Mouse (Mus musculus): ENCODE measurements around the gene Chid1. TPM values are rescaled to one million over a fixed set of nuclear protein-coding genes. Genes with fewer than 3 reads are reported as not detected.
A peak's percentile ranks its signal among the peaks of the same experiment; 100 is the strongest.

Gene Chid1
- polyA plus RNA-seq, 1 experiment from 2014 or later, result 41.8 TPM

GRCm38 (mm10) chr7:141469352-141469751, 70.3 kb downstream of the Chid1 start:
- Histone ChIP-seq H3K36me3 (ENCODE audit: control insufficient read depth, insufficient read depth, low read length) (peaks cover 26% of the 10 kb centered on the region), H3K4me1 (replicated peaks; ENCODE audit: control insufficient read depth, insufficient read depth, low read length) (peaks cover 49% of the 10 kb centered on the region), H3K9ac (ENCODE audit: low read length) (peak overlapping the region; percentile 90), H3K9me3 (ENCODE audit: control insufficient read depth, low read length) (no peaks in the 10 kb centered on the region), H3K27ac (ENCODE audit: low read length) (peak overlapping the region; percentile 81), H3K27me3 (ENCODE audit: control insufficient read depth, insufficient read depth, low read depth, low read length) (peaks cover 8% of the 10 kb centered on the region), H3K4me3 (ENCODE audit: low read length) (peak overlapping the region; percentile 83), H3K4me2 (ENCODE audit: low read depth, low read length) (peak overlapping the region; percentile 90)
- WGBS, result 67% methylated on average over 6 of the region's 6 CpGs
- no peak for ATAC-seq (ENCODE audit: low read depth)

- Histone ChIP-seq H3K27ac (ENCODE audit: low read length) (peak overlapping the region; percentile 81), H3K36me3 (ENCODE audit: control insufficient read depth, insufficient read depth, low read length) (peaks cover 26% of the 10 kb centered on the region), H3K4me3 (ENCODE audit: low read length) (peak overlapping the region; percentile 83), H3K4me1 (replicated peaks; ENCODE audit: control insufficient read depth, insufficient read depth, low read length) (peaks cover 46% of the 10 kb centered on the region), H3K4me2 (ENCODE audit: low read depth, low read length) (peak overlapping the region; percentile 90), H3K9ac (ENCODE audit: low read length) (peak overlapping the region; percentile 90), H3K27me3 (ENCODE audit: control insufficient read depth, insufficient read depth, low read depth, low read length) (peaks cover 15% of the 10 kb centered on the region), H3K9me3 (ENCODE audit: control insufficient read depth, low read length) (no peaks in the 10 kb centered on the region)
- peak; percentile 71 for ATAC-seq (ENCODE audit: low read depth)
- WGBS, result 1% methylated on average over 8 of the region's 8 CpGs
Observed at GRCm38 (mm10) chr7:141468522-141469211, 71.0 kb downstream of the Chid1 start.

GRCm38 (mm10) chr7:141468164-141468521, 71.5 kb downstream of the Chid1 start:
- H3K4me1 ChIP-seq (replicated peaks; ENCODE audit: control insufficient read depth, insufficient read depth, low read length), result peaks cover 44% of the 10 kb centered on the region

GRCm38 (mm10) chr7:141467230-141468030, 72.2 kb downstream of the Chid1 start, which contains the start of gene Cd151:
Gene Cd151 (plus strand): TSS chr7:141467392.
- Histone ChIP-seq H3K4me2 (ENCODE audit: low read depth, low read length) (peak within 1 kb of the TSS; percentile 90), H3K36me3 (ENCODE audit: control insufficient read depth, insufficient read depth, low read length) (peaks cover 24% of the 10 kb centered on the region), H3K27ac (ENCODE audit: low read length) (peak within 1 kb of the TSS; percentile 81), H3K9ac (ENCODE audit: low read length) (peak within 1 kb of the TSS; percentile 90), H3K27me3 (ENCODE audit: control insufficient read depth, insufficient read depth, low read depth, low read length) (peaks cover 23% of the 10 kb centered on the region), H3K9me3 (ENCODE audit: control insufficient read depth, low read length) (no peaks in the 10 kb centered on the region), H3K4me1 (replicated peaks; ENCODE audit: control insufficient read depth, insufficient read depth, low read length) (peaks cover 46% of the 10 kb centered on the region), H3K4me3 (ENCODE audit: low read length) (peak within 1 kb of the TSS; percentile 83)
- under 1% methylated on average over 52 of the region's 52 CpGs for WGBS
- peak; percentile 86 for ATAC-seq (ENCODE audit: low read depth)

More at GRCm38 (mm10) chr7:141468164-141468521, 71.5 kb downstream of the Chid1 start:
- ATAC-seq (ENCODE audit: low read depth), result peak; percentile 8; the same call in 1 of the 2 replicates
- Histone ChIP-seq H3K27me3 (ENCODE audit: control insufficient read depth, insufficient read depth, low read depth, low read length) (peaks cover 21% of the 10 kb centered on the region), H3K9me3 (ENCODE audit: control insufficient read depth, low read length) (no peaks in the 10 kb centered on the region), H3K4me3 (ENCODE audit: low read length) (peak overlapping the region; percentile 83), H3K27ac (ENCODE audit: low read length) (peak overlapping the region; percentile 81), H3K9ac (ENCODE audit: low read length) (peak overlapping the region; percentile 90), H3K36me3 (ENCODE audit: control insufficient read depth, insufficient read depth, low read length) (peaks cover 26% of the 10 kb centered on the region), H3K4me2 (ENCODE audit: low read depth, low read length) (peak overlapping the region; percentile 90)
- WGBS, result 9% methylated on average over 5 of the region's 5 CpGs

- peak overlapping the region; percentile 90 for H3K9ac ChIP-seq (ENCODE audit: low read length)
- no peak for ATAC-seq (ENCODE audit: low read depth)
- H3K4me2 ChIP-seq (ENCODE audit: low read depth, low read length), result peak overlapping the region; percentile 90
- peak overlapping the region; percentile 37; the same call in 1 of the 2 replicates for H3K27ac ChIP-seq (ENCODE audit: low read length)
- H3K9me3 ChIP-seq (ENCODE audit: control insufficient read depth, low read length), result no peaks in the 10 kb centered on the region
- peaks cover 54% of the 10 kb centered on the region for H3K4me1 ChIP-seq (replicated peaks; ENCODE audit: control insufficient read depth, insufficient read depth, low read length)
- peak overlapping the region; percentile 83 for H3K4me3 ChIP-seq (ENCODE audit: low read length)
- H3K27me3 ChIP-seq (ENCODE audit: control insufficient read depth, insufficient read depth, low read depth, low read length), result peaks cover 30% of the 10 kb centered on the region
- H3K36me3 ChIP-seq (ENCODE audit: control insufficient read depth, insufficient read depth, low read length), result peaks cover 19% of the 10 kb centered on the region
- 57% methylated on average over 10 of the region's 10 CpGs for WGBS
Observed at GRCm38 (mm10) chr7:141466607-141467148, 73.0 kb downstream of the Chid1 start.

GRCm38 (mm10) chr7:141466045-141466394, 73.6 kb downstream of the Chid1 start:
- peaks cover 33% of the 10 kb centered on the region for H3K27me3 ChIP-seq (ENCODE audit: control insufficient read depth, insufficient read depth, low read depth, low read length)
- WGBS, result 64% methylated on average over 7 of the region's 7 CpGs
- peaks cover 13% of the 10 kb centered on the region for H3K36me3 ChIP-seq (ENCODE audit: control insufficient read depth, insufficient read depth, low read length)
- no peak overlapping the region for H3K4me3 ChIP-seq (ENCODE audit: low read length)
- H3K4me2 ChIP-seq (ENCODE audit: low read depth, low read length), result no peak overlapping the region
- H3K27ac ChIP-seq (ENCODE audit: low read length), result no peak overlapping the region
- no peak overlapping the region for H3K9ac ChIP-seq (ENCODE audit: low read length)
- peaks cover 60% of the 10 kb centered on the region for H3K4me1 ChIP-seq (replicated peaks; ENCODE audit: control insufficient read depth, insufficient read depth, low read length)
- H3K9me3 ChIP-seq (ENCODE audit: control insufficient read depth, low read length), result no peaks in the 10 kb centered on the region
- no peak for ATAC-seq (ENCODE audit: low read depth)

GRCm38 (mm10) chr7:141465388-141466044, 74.1 kb downstream of the Chid1 start:
- Histone ChIP-seq H3K27ac (ENCODE audit: low read length) (no peak overlapping the region), H3K9ac (ENCODE audit: low read length) (peak overlapping the region; percentile 32; the same call in 1 of the 2 replicates), H3K36me3 (ENCODE audit: control insufficient read depth, insufficient read depth, low read length) (peaks cover 8% of the 10 kb centered on the region), H3K27me3 (ENCODE audit: control insufficient read depth, insufficient read depth, low read depth, low read length) (peaks cover 38% of the 10 kb centered on the region), H3K4me3 (ENCODE audit: low read length) (no peak overlapping the region), H3K9me3 (ENCODE audit: control insufficient read depth, low read length) (no peaks in the 10 kb centered on the region), H3K4me2 (ENCODE audit: low read depth, low read length) (peak overlapping the region; percentile 46; the same call in 1 of the 2 replicates), H3K4me1 (replicated peaks; ENCODE audit: control insufficient read depth, insufficient read depth, low read length) (peaks cover 65% of the 10 kb centered on the region)
- ATAC-seq (ENCODE audit: low read depth), result no peak
- 39% methylated on average over 8 of the region's 10 CpGs for WGBS

GRCm38 (mm10) chr7:141464603-141465201, 75.0 kb downstream of the Chid1 start:
- no peak overlapping the region for H3K27ac ChIP-seq (ENCODE audit: low read length)
- H3K9ac ChIP-seq (ENCODE audit: low read length), result peak overlapping the region; percentile 56
- WGBS, result 8% methylated on average over 38 of the region's 38 CpGs
- ATAC-seq (ENCODE audit: low read depth), result no peak
- no peaks in the 10 kb centered on the region for H3K9me3 ChIP-seq (ENCODE audit: control insufficient read depth, low read length)
- H3K4me1 ChIP-seq (replicated peaks; ENCODE audit: control insufficient read depth, insufficient read depth, low read length), result peaks cover 69% of the 10 kb centered on the region
- peak overlapping the region; percentile 46 for H3K4me2 ChIP-seq (ENCODE audit: low read depth, low read length)
- H3K36me3 ChIP-seq (ENCODE audit: control insufficient read depth, insufficient read depth, low read length), result peaks cover under 1% of the 10 kb centered on the region; the same call in 1 of the 2 replicates
- peak overlapping the region; percentile 27 for H3K4me3 ChIP-seq (ENCODE audit: low read length)
- peaks cover 38% of the 10 kb centered on the region for H3K27me3 ChIP-seq (ENCODE audit: control insufficient read depth, insufficient read depth, low read depth, low read length)

Measured in lung, embryonic 16.5 days (tissue).